Mouse (Mus musculus): ENCODE results near the gene 9530003J23Rik. TPM values are rescaled to one million over a fixed set of nuclear protein-coding genes. Genes with fewer than 3 reads are reported as not detected.

Gene 9530003J23Rik
- total and polyA plus RNA-seq, 3 experiments: not detected

DNA sequence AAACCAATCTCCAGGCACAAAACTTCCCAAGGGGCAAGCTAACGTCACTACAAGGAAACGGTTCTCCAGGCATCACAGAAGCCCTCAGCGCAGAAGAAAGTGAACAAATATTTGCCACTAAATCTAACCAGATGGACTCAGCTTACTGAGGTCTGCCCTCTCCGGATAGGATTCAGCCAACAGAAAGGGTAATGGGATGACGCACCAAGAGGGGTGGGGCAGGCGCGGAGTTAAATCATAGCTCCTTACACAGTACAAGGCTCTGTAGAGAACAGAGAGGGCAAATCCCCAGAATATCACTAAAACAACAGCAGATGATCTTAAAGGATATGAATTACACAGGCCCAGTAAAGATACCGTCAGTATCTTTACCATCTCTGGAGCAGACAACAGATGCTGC, 20.2 kb downstream of the 9530003J23Rik start:
- Histone ChIP-seq H3K36me3 (replicated peaks in 1 of 2; ENCODE audit: control insufficient read depth in 1 of 2, insufficient read depth in 1 of 2, low read length in 1 of 2) (peaks cover 57 to 90% of the 10 kb centered on the region in 2 experiments), H3K27ac (ENCODE audit: insufficient read depth, low read depth) (no peak overlapping the region), H3K4me2 (ENCODE audit: insufficient read depth, low read depth, poor library complexity, severe bottlenecking) (no peak overlapping the region), H3K4me3 (replicated peaks in 1 of 3; ENCODE audit: low read depth in 2 of 3, low read length in 2 of 3, poor library complexity in 1 of 3) (no peak overlapping the region), H3K4me1 (ENCODE audit: control insufficient read depth in 1 of 2, insufficient read depth in 2 of 2) (peaks cover 4 to 42% of the 10 kb centered on the region in 2 experiments; a peak in 3 of 4 replicates), H3K27me3 (replicated peaks) (no peaks in the 10 kb centered on the region), H3K9ac (ENCODE audit: insufficient read depth, low read depth) (no peak overlapping the region), H3K79me2 (replicated peaks; ENCODE audit: control insufficient read depth, extremely low read depth, insufficient read depth, poor library complexity, severe bottlenecking) (peaks cover 14% of the 10 kb centered on the region), H3K9me3 (replicated peaks; ENCODE audit: low read length) (no peaks in the 10 kb centered on the region)
- DNase-seq (ENCODE audit: extremely low read depth): no peak
- dilution Hi-C loops (cut with MboI; ENCODE audit: extremely low pct_ligation_motif_present, extremely low pct_unique_long_range_greater_than_20kb, low sequenced_read_pairs) (no loop called here), in situ Hi-C loops (cut with MboI; ENCODE audit: low pct_ligation_motif_present, low pct_unique_long_range_greater_than_20kb, low sequenced_read_pairs) (loop anchor here (25.0 kb wide), 1 partner anchor 281 kb away; no protein-coding TSS in a partner anchor)
- no peak for TF ChIP-seq ETS1 (conservative IDR thresholded peaks at IDR 0.05; ENCODE audit: low read depth, low read length)
- no peak for TF ChIP-seq HCFC1 (IDR thresholded peaks at IDR 0.05; ENCODE audit: low read depth, low read length)
- TF ChIP-seq RCOR1 (conservative IDR thresholded peaks at IDR 0.05; ENCODE audit: low read depth, low read length): no peak
- no peak for TF ChIP-seq BHLHE40 (IDR thresholded peaks at IDR 0.05; ENCODE audit: low read depth, low read length)
- TF ChIP-seq CTCF (conservative IDR thresholded peaks at IDR 0.05 in 1 of 2, IDR thresholded peaks at IDR 0.05 in 1 of 2; ENCODE audit: low read depth in 2 of 2, low read length in 2 of 2): no peak
- TF ChIP-seq USF2 (conservative IDR thresholded peaks at IDR 0.05; ENCODE audit: low read depth, low read length): no peak
- no peak for TF ChIP-seq MAZ (IDR thresholded peaks at IDR 0.05; ENCODE audit: low read depth, low read length)
- TF ChIP-seq CHD2 (IDR thresholded peaks at IDR 0.05; ENCODE audit: low read length): no peak
- TF ChIP-seq ZKSCAN1 (IDR thresholded peaks at IDR 0.05; ENCODE audit: borderline replicate concordance, low read depth, low read length): no peak
- TF ChIP-seq ELF1 (IDR thresholded peaks at IDR 0.05; ENCODE audit: low read depth, low read length): no peak
- TF ChIP-seq ZNF384 (IDR thresholded peaks at IDR 0.05; ENCODE audit: low read depth, low read length): no peak
- no peak for TF ChIP-seq UBTF (IDR thresholded peaks at IDR 0.05; ENCODE audit: low read depth, low read length)
- TF ChIP-seq POLR2AphosphoS2 (IDR thresholded peaks at IDR 0.05; ENCODE audit: low read depth, low read length): no peak
- TF ChIP-seq MYC (IDR thresholded peaks at IDR 0.05; ENCODE audit: low read depth, low read length): no peak
- no peak for TF ChIP-seq POLR2A (IDR thresholded peaks at IDR 0.05; ENCODE audit: low read depth, low read length)
- no peak for TF ChIP-seq JUN (IDR thresholded peaks at IDR 0.05; ENCODE audit: insufficient read depth, low read depth, low read length)

DNA sequence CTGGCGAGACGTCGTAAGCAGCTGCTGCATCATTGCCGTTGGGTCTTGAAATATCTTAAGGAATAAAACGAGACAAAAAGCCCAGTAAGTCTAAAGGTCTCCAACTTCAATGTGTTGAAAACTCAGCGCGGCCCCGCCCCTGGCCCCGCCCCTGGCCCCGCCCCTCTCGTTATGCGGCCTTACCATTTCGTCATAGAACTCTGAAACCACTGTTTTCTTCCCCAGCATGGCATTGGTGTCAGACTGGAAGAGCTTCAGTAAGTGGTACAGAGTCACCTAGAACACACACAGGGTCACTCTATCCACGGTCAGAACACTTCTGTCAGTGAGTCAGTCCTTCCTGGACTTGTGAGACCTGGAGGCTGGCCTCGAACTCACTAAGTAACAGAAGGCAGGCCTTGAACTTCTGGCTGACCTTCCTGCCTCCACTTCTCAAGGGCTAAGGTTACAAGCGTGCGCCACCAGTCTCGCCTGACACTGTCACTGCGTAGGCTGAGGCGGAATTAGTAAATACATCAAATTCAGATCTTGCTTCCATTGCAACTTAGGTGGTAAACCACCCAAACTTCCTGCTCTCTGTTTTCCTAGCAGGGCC, 21.2 kb downstream of the 9530003J23Rik start:
- H3K4me2 ChIP-seq (ENCODE audit: insufficient read depth, low read depth, poor library complexity, severe bottlenecking): no peak overlapping the region
- peaks cover 55 to 90% of the 10 kb centered on the region in 2 experiments for H3K36me3 ChIP-seq (replicated peaks in 1 of 2; ENCODE audit: control insufficient read depth in 1 of 2, insufficient read depth in 1 of 2, low read length in 1 of 2)
- H3K9me3 ChIP-seq (replicated peaks; ENCODE audit: low read length): no peaks in the 10 kb centered on the region
- peaks cover 0 to 43% of the 10 kb centered on the region in 2 experiments; a peak in 2 of 4 replicates for H3K4me1 ChIP-seq (ENCODE audit: control insufficient read depth in 1 of 2, insufficient read depth in 2 of 2)
- in situ Hi-C loops (cut with MboI; ENCODE audit: low pct_ligation_motif_present, low pct_unique_long_range_greater_than_20kb, low sequenced_read_pairs) (loop anchor here (25.0 kb wide), 1 partner anchor 280 kb away; no protein-coding TSS in a partner anchor), dilution Hi-C loops (cut with MboI; ENCODE audit: extremely low pct_ligation_motif_present, extremely low pct_unique_long_range_greater_than_20kb, low sequenced_read_pairs) (no loop called here)
- H3K4me3 ChIP-seq (replicated peaks in 1 of 3; ENCODE audit: low read depth in 2 of 3, low read length in 2 of 3, poor library complexity in 1 of 3): no peak overlapping the region
- H3K9ac ChIP-seq (ENCODE audit: insufficient read depth, low read depth): no peak overlapping the region
- TF ChIP-seq JUN (IDR thresholded peaks at IDR 0.05; ENCODE audit: insufficient read depth, low read depth, low read length) (no peak), CHD1 (IDR thresholded peaks at IDR 0.05; ENCODE audit: low read depth, low read length) (no peak), GABPA (IDR thresholded peaks at IDR 0.05; ENCODE audit: insufficient replicate concordance, low read depth, low read length) (no peak), SIN3A (IDR thresholded peaks at IDR 0.05; ENCODE audit: low read length) (no peak)
- no peak overlapping the region for H3K27ac ChIP-seq (ENCODE audit: insufficient read depth, low read depth)
- H3K27me3 ChIP-seq (replicated peaks): no peaks in the 10 kb centered on the region
- H3K79me2 ChIP-seq (replicated peaks; ENCODE audit: control insufficient read depth, extremely low read depth, insufficient read depth, poor library complexity, severe bottlenecking): peaks cover 4% of the 10 kb centered on the region
- no peak for DNase-seq (ENCODE audit: extremely low read depth)
